Mouse (Mus musculus): ENCODE results near the gene Serf1. TPM values are rescaled to one million over a fixed set of nuclear protein-coding genes. Genes with fewer than 3 reads are reported as not detected.

Gene Serf1
- total RNA-seq, 2 experiments from 2014 or later = 28.1 to 33.4 TPM

Other genes starting within 250 kb of the Serf1 start
- not detected for gene Cartpt, start 206.9 kb upstream of the Serf1 start, total RNA-seq (2021)
- 10 to 100 TPM; 30.2 to 30.5 TPM for gene Mccc2, start 92.4 kb upstream of the Serf1 start, total RNA-seq (2021)
- gene Bdp1, start 3.9 kb upstream of the Serf1 start, total RNA-seq (2021) = 10 to 100 TPM; 24.2 to 26.0 TPM
- 10 to 100 TPM; 31.2 to 37.7 TPM for gene Smn1, start 16.8 kb downstream of the Serf1 start, total RNA-seq (2021)
- gene Naip2, start 94.1 kb downstream of the Serf1 start, total RNA-seq (2021) = under 1 TPM; 0.29 to 0.65 TPM
- gene Naip5, start 138.3 kb downstream of the Serf1 start, total RNA-seq (2021) = under 1 TPM; 0.27 to 0.36 TPM
- gene Naip6, start 209.7 kb downstream of the Serf1 start, total RNA-seq (2021) = under 1 TPM; 0.20 to 0.34 TPM

Measured in gastrocnemius, postnatal 4 days (tissue).